Mouse (Mus musculus) olfactory bulb, adult 2 months (tissue): ENCODE results near the gene Ncoa4.

Source experiments
- CTCF ChIP-seq: fragments of 200-500 bp; IDR thresholded peaks from 2 replicates; pipeline ENCODE4 v1.5.1; 2012; ENCODE audit warnings: low read depth, mild to moderate bottlenecking, low read length, moderate library complexity; ENCODE audit not compliant: insufficient read depth
- POLR2A ChIP-seq: fragments of 200-500 bp; IDR thresholded peaks from 2 replicates; pipeline ENCODE4 v1.6.1; 2012; ENCODE audit warnings: mild to moderate bottlenecking, low read depth, low read length, moderate library complexity; ENCODE audit not compliant: insufficient read depth

GRCm38 (mm10) chr14:32166062-32166441 lies 6.4 kb downstream of the Ncoa4 start:
- no peak for TF ChIP-seq CTCF
- TF ChIP-seq POLR2A, result no peak
